Mouse (Mus musculus) megakaryocyte-erythroid progenitor cell, adult 5-6 weeks (primary cell): ENCODE measurements around the gene Armt1. TPM values are rescaled to one million over a fixed set of nuclear protein-coding genes. Genes with fewer than 3 reads are reported as not detected.

Source experiments
- total RNA-seq, 2 experiments: library from RNA; stranded (forward) in 1 of 2; stranded (reverse) in 1 of 2; fragments of 200-1000, 215-1000 nt in 1 of 2; fragments of >200 nt in 1 of 2; fragmentation: Nextera tagmentation in 1 of 2; gene quantifications; 2 replicates each; pipeline ENCODE4 v1.2.3; 2014 to 2017

The Armt1 gene
- total RNA-seq, 2 experiments from 2014 or later = 28.8 to 50.3 TPM

Other genes with a start within 250 kb of the Armt1 start
- gene Akap12, start 166.1 kb upstream of the Armt1 start, total RNA-seq (2014; fragmentation: Nextera tagmentation) = 3.9 TPM in 1 of 2 replicates, not detected in the other
- gene Akap12, start 166.1 kb upstream of the Armt1 start, total RNA-seq (2017) = 0.09 TPM in 1 of 2 replicates, not detected in the other
- 7.4 and 7.5 TPM in 2 replicates for gene Zbtb2, start 44.4 kb upstream of the Armt1 start, total RNA-seq (2014; fragmentation: Nextera tagmentation)
- 7.3 and 11.4 TPM in 2 replicates for gene Zbtb2, start 44.4 kb upstream of the Armt1 start, total RNA-seq (2017)
- gene Rmnd1, start 79 bp upstream of the Armt1 start, total RNA-seq (2014; fragmentation: Nextera tagmentation) = 65.2 and 101 TPM in 2 replicates
- 40.5 and 66.1 TPM in 2 replicates for gene Rmnd1, start 79 bp upstream of the Armt1 start, total RNA-seq (2017)
- gene Ccdc170, start 50.0 kb downstream of the Armt1 start, total RNA-seq (2014; fragmentation: Nextera tagmentation) = not detected in 2 replicates
- gene Ccdc170, start 50.0 kb downstream of the Armt1 start, total RNA-seq (2017) = not detected in 2 replicates
- gene Esr1, start 179.1 kb downstream of the Armt1 start, total RNA-seq (2014; fragmentation: Nextera tagmentation) = 0.40 and 2.9 TPM in 2 replicates
- 0.65 and 0.89 TPM in 2 replicates for gene Esr1, start 179.1 kb downstream of the Armt1 start, total RNA-seq (2017)